Mouse (Mus musculus) stomach, postnatal 0 days (tissue): Measurements from ENCODE around the gene Pygl.
"Not testable (repeated sequence)": the region's sequence is repeated elsewhere in the genome, so short reads cannot be mapped to it uniquely, and the experiment has no call there.

Experiments
- CTCF ChIP-seq: IDR thresholded peaks from 2 replicates; pipeline ENCODE4 v1.5.1; 2016; ENCODE audit warnings: antibody characterized with exemption, low read depth, mild to moderate bottlenecking, moderate library complexity
- EP300 ChIP-seq: optimal IDR thresholded peaks from 2 replicates; pipeline ENCODE3; 2016; ENCODE audit warnings: antibody characterized with exemption

DNA sequence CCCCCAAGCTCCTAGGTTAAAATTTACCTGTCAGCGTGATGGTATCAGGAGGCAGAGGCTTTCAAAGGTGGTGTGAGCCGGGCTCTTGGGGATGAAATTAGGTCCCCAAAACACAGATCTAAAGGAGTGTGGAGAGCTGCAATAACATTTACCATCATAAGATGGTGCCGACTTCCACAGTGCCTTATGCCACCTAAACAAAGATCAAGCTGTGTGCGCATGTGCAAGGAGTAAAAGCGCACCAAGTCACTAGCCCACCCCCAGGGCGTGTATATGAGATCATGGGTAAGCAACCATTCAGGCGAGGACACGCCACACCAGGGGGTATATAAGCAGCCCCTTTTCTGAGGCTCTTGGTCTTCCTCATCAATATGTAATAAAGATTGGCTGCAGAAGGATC lies 47.8 kb downstream of the Pygl start:
- TF ChIP-seq CTCF, EP300: not testable (repeated sequence)
